Mouse (Mus musculus) C2C12 (cell line): Measurements from ENCODE around the gene Vps35l.

Experiments
- CTCF ChIP-seq: IDR thresholded peaks from one replicate; pipeline ENCODE4 v1.5.1; 2011; ENCODE audit not compliant: control insufficient read depth, insufficient read depth, insufficient read length
- MYOD1 ChIP-seq: IDR thresholded peaks from one replicate; pipeline ENCODE4 v1.6.1; 2011; ENCODE audit warnings: low read depth; ENCODE audit not compliant: control insufficient read depth, insufficient read length
- USF1 ChIP-seq: IDR thresholded peaks from one replicate; pipeline ENCODE4 v1.6.1; 2011; ENCODE audit warnings: low read depth, mild to moderate bottlenecking, control low read depth, moderate library complexity

- TF ChIP-seq CTCF (no peak), MYOD1 (no peak), USF1 (no peak)
Observed at GRCm38 (mm10) chr7:118850676-118851290, 110.8 kb downstream of the Vps35l start.
